Mouse (Mus musculus) embryo, embryonic 11.5 days (tissue): Measurements from ENCODE around the gene Dennd5b.
"Not testable (repeated sequence)": the region's sequence is repeated elsewhere in the genome, so short reads cannot be mapped to it uniquely, and the experiment has no call there.

Source experiments
- DNase-seq: peaks from one replicate; pipeline ENCODE4 v3.0.0-alpha.2; 2012; ENCODE audit warnings: low read depth, low spot score

Gene Dennd5b

DNA sequence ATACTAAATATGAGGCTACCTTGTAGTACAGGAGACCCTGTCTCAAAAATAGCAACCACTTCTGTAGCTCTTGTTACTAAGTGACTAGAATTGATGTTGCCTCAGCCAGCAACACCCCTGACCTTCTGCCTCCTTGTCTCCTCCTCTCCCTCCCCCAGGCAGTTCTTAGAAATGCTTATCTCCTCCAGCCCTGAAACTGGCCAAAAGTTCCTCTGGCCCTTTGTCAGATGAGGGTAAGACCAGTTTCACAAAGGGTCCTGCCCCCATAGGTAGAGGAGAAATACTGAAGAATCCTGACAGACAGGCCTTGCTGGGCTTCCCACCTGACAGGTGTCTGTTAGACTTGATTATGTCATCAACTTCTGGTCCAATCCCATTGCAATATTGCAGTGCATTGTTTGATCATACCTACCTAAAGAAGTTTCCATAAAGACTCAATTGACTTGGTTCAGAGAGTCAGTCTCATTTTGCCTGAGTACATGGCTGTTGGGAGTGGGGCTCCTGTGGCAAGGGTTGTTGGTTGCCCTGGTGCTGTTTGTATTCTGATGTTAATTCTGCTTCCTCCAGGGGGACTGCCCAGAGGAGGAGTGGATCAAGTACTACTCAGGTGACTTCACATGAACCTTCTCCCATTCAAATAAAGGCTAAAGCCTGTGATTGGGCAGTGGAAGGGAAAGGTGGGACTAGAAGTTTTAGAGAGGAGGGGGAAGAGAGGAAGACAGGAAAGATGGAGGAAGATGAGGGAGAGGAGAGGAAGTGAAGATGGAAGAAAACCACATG, 145.6 kb downstream of the Dennd5b start:
- DNase-seq = no peak

DNA sequence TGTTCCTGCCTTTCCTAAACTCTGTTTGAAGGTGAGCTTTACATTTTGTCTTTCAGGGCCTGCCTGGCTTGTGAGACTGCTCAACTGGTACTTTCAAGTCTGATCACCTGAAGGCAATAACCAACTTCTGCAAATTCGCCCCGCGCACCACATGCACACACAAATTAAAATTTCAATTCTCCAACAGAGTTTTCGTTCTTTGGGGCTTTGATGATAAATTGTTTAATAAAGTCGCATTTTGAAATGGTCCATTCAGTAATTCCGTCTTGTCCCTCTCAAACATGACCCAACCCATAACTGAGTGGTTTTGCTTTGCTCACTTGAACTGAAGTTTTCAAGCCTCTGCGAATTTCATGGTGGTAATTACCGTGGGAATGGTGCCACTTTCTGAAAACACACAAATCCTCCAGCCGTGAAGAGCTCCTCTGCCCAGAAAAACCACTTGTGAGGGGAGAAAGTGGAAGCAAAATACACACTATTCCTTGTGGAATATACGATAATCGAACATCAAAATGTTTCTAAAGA, 154.5 kb downstream of the Dennd5b start:
- no peak for DNase-seq

DNA sequence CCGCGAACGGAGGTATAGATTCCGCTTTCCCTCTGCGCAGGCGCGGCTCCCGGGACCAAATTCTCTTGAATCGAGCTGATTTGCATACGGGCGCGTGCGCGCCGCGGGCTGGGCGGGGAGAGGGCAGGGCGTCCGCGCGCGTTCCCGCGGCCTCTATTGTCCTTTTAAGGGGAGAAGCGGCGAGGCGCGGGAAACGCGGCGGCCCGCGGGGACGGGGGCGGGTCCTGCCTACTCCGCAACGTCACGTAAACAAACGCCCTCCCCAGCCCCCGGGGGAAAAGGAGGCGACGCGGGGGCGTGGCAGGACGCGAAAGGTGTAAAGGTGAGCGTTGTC, 155.1 kb downstream of the Dennd5b start, which contains the start of gene Sinhcaf:
Gene Sinhcaf (minus strand): TSS at position 59 of the 334 bp plus-strand sequence.
- DNase-seq = peak; percentile 100

DNA sequence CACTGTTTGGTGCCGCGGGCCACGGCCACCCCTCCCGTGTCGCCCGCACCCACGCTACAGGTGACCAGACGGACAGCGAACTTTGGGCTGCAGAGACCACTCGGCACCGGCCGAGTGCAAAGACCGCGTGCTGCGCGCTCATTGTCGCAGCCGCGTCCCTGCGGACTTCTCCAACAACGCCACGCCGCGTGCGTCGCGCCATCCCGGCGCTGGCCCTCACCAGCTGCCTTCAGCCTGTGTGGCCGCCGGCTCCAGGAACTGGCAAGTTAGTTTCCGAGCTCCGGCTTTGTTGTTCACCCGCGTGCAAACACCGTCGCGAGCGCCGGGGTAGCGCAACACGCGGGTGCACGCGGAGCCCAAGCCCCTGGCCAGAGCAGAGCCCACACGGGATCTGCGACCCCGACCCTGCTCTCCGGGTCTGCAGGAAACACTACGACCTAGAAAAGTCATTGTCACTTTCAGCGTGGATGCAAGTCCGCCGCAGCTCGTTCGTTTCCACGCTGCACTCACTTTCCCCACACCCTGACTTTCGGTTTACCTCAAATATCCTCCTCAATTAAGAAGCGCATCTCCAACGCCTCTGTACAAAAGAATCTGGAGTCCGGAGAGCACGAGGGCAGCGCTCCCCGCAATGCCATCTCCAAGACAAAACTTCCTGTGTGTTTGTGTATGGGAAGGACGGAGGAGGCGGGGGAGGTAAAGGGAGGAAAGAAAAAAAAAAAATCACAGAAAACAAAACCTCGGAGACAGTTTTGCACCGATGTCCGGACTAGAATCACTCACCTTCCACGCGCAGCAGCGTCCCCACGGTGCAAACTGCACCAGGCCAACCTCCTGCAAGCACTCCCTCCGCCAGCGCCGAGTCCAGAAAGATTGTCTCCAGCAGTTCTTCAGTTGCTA, 155.7 kb downstream of the Dennd5b start:
- DNase-seq = peak; percentile 29

DNA sequence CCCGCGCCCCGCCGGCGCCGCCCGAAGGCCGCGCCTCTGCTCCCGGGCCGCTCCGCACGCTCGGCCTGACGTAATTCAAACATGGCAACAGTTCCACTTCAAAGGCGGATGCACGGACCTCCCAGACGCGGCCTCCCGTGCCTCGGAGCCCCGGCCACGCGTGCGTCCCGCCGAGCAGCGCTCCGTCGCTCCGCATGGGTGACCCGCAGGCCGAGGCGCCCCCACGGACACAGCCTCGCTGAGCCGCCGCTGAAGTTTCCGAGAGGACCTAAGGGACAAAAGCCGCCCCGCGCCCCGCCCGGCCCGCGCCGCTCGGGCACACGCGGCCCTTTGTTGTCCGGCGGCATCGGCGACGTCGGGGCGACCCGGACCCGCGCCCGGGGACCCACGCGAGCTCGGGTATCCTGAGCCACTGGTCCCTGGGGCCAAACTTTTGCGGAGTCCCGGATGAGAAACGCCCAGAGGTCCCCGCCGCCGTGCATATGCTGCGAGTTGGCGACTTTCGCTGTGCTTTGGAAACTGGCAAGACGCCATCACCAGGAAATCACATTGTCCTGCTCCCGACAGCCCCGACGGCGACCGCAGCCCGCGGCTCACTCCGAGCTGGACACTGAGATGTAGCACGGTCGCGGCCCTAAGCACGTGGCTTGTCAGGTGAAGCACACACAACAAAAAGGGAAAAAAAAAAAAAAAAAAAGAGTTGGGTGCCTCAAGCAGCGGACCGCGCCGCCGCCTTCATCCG, 156.5 kb downstream of the Dennd5b start:
- peak; percentile 58 for DNase-seq

DNA sequence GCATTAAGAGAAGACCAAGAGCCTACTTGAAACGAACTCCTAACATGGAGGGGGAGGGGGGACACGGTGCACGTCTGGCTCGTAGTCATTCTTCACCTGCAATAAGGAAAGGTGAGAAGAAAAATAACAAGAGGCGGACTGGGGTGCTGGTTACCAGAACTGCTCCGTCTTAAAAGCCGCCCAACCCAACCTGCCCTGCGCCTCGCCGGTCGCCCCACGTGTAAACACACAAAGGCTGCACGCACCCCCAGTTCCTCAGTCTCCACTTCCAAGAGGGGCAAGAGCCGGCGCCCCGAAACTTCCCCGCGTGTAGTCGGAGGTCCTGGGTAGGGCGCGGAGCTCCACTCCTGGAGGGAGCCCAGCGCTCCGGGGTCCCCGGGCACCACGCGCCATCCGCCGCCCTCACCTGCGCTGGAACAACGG, 157.1 kb downstream of the Dennd5b start:
- no peak for DNase-seq

DNA sequence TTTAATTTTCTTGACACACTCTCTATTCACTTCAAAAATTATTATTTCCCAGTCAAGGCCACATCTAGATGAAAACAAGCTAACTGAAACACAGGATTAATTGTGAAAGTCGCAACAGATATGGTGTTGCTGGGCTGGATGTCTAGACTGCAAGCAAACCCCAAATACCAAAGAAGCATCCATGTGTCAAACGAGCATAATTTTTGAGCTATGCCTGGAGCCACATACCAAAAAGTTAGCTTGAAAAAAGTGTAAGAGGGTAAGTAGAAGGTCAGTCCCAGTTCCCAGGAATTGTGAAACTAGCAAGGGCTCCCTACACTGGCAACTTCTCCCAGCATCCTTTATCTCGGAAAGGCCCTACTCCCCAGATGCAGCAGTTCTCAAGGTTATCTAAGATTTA, 157.8 kb downstream of the Dennd5b start:
- no peak for DNase-seq

DNA sequence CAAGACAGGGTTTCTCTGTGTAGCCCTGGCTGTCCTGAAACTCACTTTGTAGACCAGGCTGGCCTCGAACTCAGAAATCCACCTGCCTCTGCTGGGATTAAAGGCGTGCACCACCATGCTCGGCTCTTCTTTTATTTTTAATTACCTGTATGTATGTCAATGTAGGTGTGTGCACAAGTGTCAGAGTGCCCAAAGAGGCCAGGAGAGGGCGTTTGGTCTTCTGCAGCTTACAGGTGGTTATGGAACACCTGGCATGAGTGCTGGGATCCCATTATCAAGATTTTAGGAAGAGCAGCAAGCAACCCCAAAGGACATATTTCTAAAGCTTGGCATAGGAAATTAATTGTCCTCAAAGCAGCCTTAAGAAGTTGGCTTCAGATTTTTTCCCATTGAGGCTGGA, 159.1 kb downstream of the Dennd5b start:
- no peak for DNase-seq

DNA sequence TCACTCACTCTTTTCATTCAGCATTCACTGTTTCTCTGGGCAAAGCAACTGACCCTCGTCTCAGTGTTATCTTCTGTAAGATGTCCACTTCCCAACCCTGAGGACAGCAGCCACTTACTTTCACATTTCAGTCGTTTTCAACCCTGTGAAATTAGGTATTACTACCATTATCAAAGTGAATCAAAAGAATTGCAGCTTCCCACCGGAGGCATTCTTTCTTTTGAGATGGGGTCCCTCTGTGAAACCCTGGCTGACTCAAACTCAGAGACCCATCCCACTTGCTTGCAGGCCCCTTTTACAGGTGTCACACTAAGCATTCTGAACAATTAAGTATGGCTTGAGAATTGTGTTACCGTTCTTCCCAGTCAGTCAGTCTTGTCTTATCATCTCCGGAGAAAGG, 159.6 kb downstream of the Dennd5b start:
- no peak for DNase-seq

DNA sequence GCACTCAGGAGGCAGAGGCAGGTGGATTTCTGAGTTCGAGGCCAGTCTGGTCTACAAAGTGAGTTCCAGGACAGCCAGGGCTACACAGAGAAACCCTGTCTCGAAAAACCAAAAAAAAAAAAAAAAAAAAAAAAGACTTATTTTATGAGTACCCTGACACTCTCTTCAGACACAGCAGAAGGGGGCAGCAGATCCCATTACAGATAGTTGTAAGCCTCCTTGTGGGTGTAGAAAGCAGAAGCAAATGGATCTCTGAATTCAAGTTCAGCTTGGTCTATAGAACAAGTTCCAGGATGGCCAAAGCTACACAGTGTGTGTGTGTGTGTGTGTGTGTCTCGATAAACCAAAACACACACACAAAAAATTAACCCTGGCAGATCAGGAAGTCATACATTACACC, 161.1 kb downstream of the Dennd5b start:
- DNase-seq = not testable (repeated sequence)
